Mouse (Mus musculus) c-Kit-positive CD71-positive TER-119-negative erythroid progenitor cells, embryonic 14.5 days (primary cell): Measurements from ENCODE around the gene Ggcx.
A peak's percentile ranks its signal among the peaks of the same experiment; 100 is the strongest.

ENCODE experiments used
- DNase-seq: peaks from one replicate; pipeline ENCODE4 v3.0.0-alpha.2; 2013; ENCODE audit warnings: low read depth

Ggcx gene

DNA sequence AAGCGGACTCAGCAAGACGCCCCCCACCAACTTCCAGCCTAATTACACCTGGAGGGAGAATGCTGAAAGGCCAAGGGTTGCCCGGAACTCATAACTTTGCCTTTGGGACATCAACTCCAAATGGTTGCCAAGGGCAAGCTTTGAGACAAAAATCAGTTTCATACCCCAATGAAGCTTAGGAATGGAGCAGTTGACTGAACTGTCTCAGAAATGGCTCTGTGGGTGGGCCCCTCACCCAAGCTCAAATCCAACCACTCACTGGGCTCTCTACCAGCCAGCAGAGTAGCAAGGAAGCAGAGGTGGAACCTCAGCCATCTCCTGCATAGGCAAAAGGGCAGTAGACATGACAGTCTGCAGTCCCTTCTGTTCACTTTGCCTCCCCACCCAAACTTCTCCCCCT, 26.3 kb upstream of the Ggcx start:
- no peak for DNase-seq

DNA sequence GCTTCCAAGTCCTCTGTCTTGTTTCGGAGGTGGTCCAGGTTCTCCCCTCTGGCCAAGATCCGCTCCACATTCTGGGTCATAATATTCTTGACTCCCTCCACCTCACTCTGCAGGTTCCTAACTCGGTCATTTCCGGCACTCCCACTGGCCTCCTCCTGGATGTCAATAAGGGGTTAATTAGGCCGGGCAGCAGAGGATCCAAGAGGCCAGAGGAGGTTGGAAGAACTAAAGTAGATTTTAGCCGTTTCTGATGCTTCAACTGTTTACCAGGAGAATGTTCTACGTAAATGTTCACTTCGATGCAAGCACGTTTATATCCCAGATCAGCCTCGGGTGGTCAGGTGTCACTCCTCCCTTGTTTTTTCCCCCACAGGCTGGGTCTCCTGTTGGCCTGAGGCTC, 25.8 kb upstream of the Ggcx start:
- DNase-seq: no peak

DNA sequence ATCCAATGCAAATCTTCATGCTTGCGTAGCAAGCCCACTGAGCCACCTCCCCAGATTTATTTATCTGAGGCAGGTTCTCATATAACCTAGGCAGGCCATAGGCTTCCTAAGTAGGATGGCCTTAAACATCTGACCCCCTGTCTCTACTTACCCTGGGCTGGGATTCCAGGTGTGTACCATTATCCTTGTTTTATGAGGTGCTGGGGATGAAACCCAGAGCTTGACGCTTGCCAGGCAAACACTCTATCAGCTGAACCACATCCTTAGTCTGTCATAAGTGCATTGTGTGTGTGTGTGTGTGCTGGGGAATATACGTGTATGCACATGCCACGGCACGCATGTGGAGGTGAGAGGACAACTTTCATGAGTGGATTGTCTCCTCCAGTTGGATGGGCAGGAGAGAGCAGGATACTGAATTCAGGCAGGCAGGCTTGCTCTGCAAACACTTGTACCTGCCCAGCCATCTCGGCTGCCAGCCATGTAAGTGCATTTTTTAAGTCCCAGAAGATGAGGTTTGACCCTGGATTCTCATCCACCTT, 25.2 kb upstream of the Ggcx start:
- DNase-seq: no peak

DNA sequence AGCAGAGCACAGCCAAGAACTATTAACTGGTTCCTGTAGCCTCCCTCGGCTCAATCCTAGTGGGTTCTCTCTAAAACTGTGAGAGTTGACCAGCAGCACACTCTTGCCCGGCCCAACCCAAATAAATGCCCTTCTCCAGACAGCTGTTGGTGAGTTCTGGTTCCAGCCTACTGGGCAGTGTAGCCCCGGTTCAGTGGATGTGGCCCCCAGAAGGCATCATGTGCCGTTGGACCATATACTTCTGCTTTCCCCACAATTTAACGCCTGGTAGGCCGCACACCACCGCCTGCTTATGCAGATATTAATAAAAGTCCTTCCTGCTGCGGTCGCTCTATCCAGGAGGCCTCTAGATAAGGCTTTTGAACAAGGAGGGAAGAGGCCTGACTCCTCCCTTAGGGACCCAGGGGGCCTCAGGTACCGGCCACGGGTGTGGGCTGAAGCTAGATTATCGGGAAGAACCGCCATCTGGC, 24.6 kb upstream of the Ggcx start:
- peak; percentile 89 for DNase-seq

DNA sequence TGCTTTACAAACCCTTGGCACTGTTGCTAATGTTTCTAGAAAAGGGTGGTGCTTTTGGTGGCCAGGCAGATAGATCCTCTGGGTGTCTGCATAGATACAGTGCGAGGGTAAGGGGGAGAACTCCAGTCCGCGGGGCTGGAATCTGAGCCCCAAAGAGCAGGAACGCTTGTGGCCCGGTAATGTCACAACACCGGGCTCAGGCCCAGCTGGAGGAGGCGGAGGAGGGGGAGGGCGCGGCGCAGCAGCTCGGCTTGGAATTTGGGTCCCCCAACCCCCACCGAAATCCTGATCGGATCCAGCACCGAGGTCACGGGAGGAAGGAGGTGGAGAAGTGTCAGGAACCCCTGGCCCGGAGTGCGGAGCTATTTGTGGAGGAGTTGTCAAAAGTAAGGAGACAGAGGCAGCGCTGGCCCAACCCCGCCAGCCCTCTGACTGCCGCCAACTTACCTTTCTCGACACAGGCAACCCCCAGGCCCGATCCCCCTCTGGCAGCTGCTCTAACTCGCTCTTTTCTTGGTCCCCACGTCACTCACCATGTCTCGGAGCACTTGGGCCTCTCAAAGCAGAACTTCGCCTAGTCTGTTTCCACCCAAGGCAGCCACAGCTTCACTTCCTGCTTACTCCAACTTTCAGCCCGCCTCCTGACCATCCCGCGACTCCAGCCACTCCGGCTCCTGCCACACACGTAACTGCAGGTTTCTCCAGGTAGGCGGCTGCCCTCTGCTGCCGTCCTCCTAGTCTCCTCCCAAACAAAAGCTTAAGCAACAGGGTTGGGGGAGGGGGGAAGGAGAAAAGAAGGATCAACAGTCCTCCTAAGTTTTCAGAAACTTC, 24.0 kb upstream of the Ggcx start, which contains the start of gene Vamp8:
Gene Vamp8 (minus strand): TSS at position 763 of the 831 bp plus-strand sequence.
- DNase-seq: peak; percentile 51

DNA sequence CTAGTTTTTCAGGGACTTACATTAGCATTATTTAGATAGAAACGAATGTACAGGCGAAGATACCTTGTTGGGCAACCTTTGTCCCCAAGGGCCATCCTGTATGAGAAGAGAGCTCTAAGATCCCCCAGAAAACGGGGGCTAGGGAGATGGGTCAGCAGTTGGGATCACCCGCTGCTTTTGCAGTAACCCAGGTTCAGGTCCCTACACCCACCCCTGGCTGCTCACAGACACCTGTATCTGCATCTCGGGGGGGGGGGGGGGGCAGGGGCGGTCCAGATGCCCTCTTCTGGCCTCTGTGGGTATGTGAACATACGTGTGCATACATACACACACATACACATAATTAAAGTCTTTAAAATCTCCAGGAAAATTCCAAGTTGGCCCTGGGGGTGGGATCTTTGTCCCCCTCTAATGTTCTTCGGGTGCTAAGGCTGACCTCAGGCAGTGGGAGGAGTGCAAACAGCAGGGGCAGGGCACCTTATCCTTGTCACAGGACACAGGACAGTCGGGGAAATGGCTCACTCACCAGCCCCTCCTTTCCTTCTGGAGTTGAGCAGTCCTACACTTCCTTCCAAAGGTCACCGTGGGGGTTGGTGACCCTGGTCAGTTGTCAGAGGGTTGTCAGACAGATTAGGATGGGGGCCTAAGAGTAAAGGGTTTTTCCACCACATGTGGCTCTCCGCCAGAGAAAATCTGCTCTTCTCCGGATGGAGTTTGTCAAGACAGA, 23.1 kb upstream of the Ggcx start:
- DNase-seq: peak; percentile 58

DNA sequence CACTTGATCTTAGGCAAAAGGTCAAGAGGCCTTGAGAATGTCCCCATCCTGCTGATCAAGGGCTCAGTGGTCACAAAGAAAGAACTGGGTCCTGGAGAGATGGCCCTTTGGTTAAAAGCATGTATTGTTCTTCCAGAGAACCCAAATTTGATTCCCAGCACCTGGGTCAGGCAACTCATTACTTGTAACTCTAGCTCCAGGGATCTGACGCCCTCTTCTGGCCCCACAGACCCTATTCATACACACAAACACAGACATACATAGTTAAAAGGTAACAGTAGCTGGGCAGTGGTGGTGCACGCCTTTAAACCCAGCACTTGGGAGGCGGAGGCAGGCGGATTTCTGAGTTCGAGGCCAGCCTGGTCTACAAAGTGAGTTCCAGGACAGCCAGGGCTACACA, 21.8 kb upstream of the Ggcx start:
- no peak for DNase-seq

DNA sequence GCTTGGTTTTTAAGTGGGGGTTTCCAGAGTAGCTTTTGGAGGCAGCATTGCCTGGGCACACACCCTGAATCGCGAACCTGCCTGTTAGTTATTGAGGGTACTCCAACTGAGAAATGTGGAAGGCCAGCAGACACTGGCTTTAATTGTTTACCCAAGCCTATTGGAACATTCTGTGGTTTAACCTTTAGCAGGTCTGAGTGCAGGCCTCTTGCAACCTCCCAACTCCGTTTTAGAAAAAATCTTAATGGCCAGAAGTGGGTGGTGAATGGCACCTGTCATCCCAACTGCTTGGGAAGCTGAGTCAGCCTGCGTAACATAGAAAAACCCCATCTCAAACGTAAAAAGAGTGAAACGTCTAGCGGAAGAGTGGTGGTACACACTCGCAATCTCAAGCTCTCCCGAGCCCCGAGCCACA, 17.3 kb upstream of the Ggcx start:
- no peak for DNase-seq

DNA sequence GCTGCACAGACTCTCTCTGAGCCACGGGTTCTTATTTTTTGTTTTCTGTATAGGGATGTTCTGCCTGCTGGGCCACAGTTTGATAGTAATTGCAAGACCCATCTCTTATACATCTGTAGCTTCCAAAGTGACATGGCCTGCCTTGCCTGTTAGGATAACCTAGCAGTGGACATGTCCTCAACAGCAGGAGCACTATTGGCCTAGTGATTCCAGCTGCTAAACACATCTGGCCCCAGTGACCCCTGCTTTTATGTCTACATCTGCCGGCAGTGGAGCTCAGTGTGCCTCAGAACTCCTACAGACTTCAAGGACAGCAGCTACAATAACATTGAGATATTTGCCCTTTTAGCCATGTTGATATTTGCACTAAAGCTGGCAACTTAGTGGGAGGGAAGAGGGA, 14.1 kb upstream of the Ggcx start:
- no peak for DNase-seq

DNA sequence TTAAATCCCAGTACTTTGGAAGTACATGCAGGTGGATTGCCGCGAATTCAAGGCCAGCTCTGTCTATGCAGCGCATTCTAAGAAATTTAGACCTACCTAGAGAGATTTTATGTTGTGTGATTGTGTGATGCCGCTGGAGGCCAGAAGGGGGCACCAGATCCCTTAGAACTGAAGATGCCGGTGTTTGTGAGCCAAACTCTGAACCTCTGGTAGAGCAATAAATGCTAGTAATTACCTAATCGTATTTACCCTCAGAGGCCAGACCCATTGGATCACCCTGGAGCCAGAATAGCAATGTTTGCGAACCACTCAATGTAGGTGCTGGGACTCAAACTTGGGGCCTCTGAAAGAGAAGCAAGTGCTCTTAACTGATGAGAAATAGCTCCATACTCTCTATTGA, 12.2 kb upstream of the Ggcx start:
- DNase-seq: peak; percentile 73

DNA sequence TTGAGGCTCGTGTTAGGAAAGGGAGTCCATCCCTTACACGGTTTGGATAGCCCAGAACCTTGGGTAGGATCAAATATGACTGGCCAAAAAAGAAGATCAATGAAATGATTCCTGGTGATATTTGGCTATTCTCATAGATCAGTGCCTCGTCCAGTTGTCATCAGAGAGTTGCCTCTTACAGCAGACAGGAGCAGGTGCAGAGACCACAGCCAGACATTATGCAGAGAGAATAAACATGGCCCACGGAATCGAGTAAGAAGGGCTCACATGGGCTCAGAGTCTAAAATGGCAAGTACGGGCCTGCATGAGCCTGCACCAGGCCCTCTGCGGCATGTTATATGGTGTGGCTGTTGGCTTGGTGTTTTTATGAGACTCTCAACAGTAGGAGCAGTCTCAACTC, 8.8 kb upstream of the Ggcx start:
- DNase-seq: no peak

DNA sequence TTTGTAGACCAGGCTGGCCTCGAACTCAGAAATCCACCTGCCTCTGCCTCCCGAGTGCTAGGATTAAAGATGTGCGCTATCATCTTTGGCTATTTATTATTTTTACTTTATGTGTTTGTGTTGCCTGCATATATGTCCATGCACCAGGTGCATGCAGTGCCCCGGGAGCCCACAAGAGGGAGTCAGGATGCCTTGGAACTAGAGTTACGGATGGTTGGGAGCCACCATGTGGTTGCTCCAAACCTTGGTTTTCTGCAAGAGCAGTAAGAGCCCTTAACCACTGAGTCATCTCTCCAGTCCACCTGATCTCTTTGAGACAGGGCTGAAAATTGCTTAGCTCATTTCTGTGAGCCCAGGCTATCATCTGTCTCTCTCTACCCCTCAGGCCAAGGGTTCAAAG, 7.0 kb upstream of the Ggcx start:
- DNase-seq: peak; percentile 93

DNA sequence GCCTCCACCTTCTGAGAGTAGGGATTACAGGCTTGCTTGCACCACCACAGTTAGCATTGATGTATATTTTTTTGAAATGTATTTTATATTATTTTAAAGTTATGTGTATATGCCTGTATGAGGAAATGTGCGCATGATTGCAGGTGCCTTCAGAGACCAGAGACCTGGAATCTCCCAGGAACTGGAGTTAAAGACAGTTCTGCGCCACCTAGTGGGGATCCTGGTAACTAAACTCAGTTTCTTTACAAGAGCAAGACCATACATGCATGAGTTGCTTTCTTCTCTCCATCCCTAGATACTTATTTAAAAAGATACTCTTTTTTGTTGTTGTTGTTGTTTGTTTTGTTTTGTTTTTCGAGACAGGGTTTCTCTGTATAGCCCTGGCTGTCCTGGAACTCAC, 4.5 kb upstream of the Ggcx start:
- DNase-seq: peak; percentile 77

DNA sequence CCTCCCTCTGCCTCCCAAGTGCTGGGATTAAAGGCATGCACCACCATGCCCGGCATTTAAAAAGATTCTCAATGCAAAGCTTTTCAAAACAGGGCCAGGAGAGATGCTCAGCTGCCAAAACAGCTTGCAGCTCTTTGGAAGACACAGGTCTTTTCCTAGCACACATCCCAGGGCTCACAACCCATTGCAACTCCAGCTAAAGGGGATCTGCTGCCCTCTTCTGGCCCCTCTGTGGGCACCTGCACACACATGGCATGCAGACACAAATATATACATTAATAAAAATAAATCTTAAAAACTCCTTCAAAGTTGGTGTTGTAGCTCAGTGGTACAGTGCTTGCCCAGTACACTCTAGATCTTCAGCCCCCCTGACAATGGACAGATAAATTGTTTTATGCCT, 4.1 kb upstream of the Ggcx start:
- no peak for DNase-seq

DNA sequence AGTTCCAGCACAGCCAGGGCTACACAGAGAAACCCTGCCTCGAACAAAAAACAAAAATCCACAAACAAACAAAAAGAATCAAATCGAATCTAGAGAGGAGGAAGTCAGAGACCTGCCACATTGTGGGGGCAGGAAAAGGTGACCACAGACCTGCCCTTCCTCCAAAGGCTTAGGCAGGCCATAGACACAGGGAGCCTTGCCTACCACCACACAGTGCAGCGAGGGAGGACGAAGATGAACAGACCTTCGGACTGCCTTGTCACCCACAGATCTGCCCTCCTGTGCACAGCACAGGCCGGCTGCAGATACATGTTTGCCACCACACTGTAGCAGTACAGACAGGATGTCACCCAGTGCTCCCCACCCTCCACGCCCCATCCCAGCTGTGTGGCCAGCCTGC, 3.6 kb upstream of the Ggcx start:
- no peak for DNase-seq

DNA sequence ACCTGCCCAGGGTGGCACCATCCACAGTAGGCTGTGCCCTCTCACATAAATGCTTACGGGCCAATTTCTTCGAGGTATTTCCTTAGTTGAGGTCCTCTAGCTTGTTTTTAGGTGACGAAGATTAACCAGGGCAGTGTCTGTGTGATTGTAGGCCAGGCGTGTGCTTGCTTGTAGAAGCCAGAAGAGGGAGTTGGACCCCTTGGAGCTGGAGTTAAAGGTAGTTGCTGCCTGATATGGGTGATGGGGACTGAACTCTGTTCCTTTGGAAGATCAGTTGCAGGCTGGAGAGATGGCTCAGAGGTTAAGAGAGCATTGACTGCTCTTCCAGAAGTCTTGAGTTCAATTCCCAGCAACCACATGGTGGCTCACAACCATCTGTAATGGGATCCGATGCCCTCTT, 1.1 kb downstream of the Ggcx start:
- no peak for DNase-seq

DNA sequence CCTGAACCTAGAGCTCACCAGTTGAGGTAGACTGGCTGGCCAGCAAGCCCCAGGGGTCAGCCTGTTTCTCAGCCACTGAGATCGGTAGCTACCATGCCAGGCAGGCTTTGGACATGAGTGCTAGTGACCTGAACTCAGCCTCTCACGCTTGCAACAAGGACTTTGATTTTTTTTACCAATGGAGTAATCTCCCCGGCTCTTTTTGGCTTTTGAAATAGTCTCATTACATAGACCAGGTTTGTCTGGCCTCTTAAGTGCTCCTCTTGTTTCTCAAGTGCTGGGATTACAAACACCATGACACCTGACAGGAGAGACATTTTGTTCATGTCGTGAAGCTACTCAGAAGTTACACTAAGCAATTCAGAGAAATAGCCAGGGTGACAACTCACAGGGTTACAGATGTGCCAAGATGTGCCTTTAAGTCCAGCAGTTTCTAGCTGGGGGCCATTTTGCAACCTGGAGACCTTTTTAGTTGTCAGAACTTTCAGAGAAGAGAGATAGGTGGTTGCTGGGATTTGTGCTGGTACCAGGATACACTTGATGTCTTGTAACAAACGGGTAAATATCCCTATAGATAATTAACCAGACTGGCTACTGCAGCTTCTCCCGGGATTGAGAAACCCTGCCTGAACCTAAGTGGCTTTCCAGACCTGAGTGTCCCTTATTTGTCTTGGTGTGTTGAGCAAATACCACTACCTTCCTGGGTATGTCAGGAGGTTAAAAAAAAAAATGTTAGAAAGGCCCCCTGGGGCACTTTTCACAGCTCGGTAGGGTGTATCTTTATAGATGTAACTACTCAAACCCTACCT, 2.1 kb downstream of the Ggcx start:
- no peak for DNase-seq

DNA sequence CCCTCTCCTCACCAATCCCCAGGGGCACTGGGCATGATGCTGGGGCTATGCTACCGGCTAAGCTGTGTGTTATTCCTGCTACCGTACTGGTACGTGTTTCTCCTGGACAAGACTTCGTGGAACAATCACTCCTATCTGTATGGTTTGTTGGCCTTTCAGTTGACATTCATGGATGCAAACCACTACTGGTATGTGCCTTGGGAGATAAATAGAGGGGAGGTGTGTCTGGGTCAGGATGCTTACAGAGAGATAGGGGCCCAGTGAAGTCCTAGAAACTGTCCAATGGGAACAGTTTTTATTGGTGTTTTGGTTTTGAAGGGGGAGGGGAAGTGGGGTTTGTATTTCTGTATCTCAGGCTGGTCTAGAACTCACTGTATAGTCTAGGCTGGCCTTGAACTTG, 4.2 kb downstream of the Ggcx start:
- peak; percentile 46 for DNase-seq

DNA sequence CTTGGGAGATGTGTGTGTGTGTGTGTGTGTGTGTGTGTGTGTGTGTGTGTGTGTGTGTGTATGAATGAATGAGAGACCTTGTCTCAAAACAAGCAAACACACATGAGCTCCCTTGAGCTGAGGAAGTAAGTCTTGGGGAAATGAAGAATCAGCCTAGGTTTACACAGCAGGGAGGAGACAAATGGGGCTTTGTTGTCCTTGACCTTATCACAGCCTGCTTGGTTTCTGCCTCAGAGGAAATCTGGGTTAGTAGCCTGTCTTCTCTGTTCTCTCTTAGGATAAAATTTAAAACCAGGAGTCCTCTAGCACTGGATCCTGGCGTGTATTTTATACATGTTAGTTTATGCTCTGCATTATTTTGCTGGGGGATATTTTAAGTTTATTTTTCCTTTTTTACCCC, 5.7 kb downstream of the Ggcx start:
- no peak for DNase-seq

DNA sequence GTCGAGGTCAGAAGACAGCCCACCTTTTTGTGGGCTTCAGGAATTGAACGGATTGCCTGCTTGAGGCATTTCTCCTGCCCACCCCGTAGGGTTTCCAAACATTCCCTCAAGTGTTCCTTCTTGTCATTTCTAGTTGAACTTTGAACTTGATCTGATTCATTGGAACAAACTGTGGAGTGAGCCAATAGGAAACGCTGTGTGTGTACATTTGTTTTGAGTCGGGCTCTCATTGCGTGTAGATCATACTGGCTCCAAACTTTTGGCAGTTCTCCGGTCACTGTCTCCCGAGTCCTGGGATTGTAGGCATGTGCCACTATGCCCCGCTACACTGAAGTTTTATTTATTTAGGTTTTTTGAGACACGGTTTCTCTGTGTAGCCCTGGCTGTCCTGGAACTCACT, 6.8 kb downstream of the Ggcx start:
- DNase-seq: no peak

DNA sequence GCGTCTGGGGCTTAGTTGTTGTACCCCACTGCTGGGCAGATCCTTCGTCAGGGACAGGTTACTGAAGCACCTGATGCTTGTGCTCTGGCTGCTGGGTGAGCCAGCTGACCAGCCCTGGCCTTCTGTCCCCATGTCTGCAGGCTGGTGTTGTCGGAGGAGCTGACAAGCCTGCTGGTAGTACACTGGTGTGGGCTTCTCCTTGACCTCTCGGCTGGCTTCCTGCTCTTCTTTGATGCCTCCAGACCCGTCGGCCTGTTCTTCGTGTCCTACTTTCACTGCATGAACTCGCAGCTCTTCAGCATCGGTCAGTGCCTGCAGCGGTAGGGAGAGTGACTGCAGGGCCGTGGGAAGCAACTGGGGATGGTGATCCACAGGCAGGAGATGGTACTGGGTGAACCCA, 11.5 kb downstream of the Ggcx start:
- no peak for DNase-seq

DNA sequence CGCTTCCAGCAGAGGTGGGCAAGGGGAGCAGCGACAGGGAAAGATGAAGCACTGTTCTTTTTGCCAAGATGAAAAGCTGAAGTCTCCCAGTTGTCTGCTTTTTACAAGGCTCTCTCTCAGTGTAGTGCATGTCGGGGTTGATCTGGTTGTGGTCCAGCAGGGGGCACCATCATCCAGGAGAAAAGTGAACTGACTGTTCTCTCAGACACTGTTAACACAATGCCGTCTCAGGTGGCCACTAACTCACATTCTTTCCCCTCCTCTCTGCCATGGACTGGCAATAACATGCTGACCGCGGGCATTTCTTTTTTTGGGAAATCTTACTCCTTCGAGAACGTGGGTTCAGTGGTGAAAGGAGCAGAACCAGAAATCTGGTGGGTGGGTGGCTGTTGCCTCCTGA, 13.9 kb downstream of the Ggcx start:
- DNase-seq: peak; percentile 72
